Mouse (Mus musculus): ENCODE data around the gene Fubp1.

The Fubp1 gene

GRCm38 (mm10) chr3:152239592-152239991 lies 29.4 kb downstream of the Fubp1 start:
- no peak for DNase-seq

- DNase-seq, result no peak
These were observed 30.9 kb downstream of the Fubp1 start for GRCm38 (mm10) chr3:152241098-152241497.

- DNase-seq, result no peak
These were observed 33.1 kb downstream of the Fubp1 start for GRCm38 (mm10) chr3:152243304-152243703.

- no peak for DNase-seq
These were observed 35.2 kb downstream of the Fubp1 start for GRCm38 (mm10) chr3:152245273-152245910.

GRCm38 (mm10) chr3:152247708-152248107 lies 37.5 kb downstream of the Fubp1 start:
- DNase-seq, result no peak

- no peak for DNase-seq
These were observed 40.3 kb downstream of the Fubp1 start for GRCm38 (mm10) chr3:152250487-152250886.

GRCm38 (mm10) chr3:152257528-152257927 lies 47.3 kb downstream of the Fubp1 start:
- DNase-seq, result no peak

GRCm38 (mm10) chr3:152259409-152259808 lies 49.2 kb downstream of the Fubp1 start:
- peak; percentile 73 to 89 for DNase-seq

- DNase-seq, result no peak
These were observed 50.1 kb downstream of the Fubp1 start for GRCm38 (mm10) chr3:152260362-152260761.

- DNase-seq, result no peak
These were observed 51.2 kb downstream of the Fubp1 start for GRCm38 (mm10) chr3:152261436-152261835.

- DNase-seq, result peak; percentile 28 to 32
These were observed 51.7 kb downstream of the Fubp1 start for GRCm38 (mm10) chr3:152261948-152262347.

GRCm38 (mm10) chr3:152264374-152264773 lies 54.2 kb downstream of the Fubp1 start:
- DNase-seq, result no peak

GRCm38 (mm10) chr3:152264830-152265229 lies 54.6 kb downstream of the Fubp1 start:
- no peak for DNase-seq

- peak; percentile 75 to 87 for DNase-seq
These were observed 55.3 kb downstream of the Fubp1 start for GRCm38 (mm10) chr3:152265351-152266035.

GRCm38 (mm10) chr3:152266036-152266421 lies 55.8 kb downstream of the Fubp1 start, which contains the start of gene Nexn:
TSS of gene Nexn (minus strand) at chr3:152266350.
- DNase-seq, result peak in 1 of 2 experiments; percentile 14

GRCm38 (mm10) chr3:152268099-152268498 lies 57.9 kb downstream of the Fubp1 start:
- no peak for DNase-seq

GRCm38 (mm10) chr3:152271071-152271710 lies 61.0 kb downstream of the Fubp1 start:
- no peak for DNase-seq

GRCm38 (mm10) chr3:152271876-152272275 lies 61.7 kb downstream of the Fubp1 start:
- no peak for DNase-seq

- DNase-seq, result no peak
These were observed 62.9 kb downstream of the Fubp1 start for GRCm38 (mm10) chr3:152272974-152273685.

GRCm38 (mm10) chr3:152275008-152275407 lies 64.8 kb downstream of the Fubp1 start:
- no peak for DNase-seq

GRCm38 (mm10) chr3:152276935-152277334 lies 66.7 kb downstream of the Fubp1 start:
- DNase-seq, result no peak

GRCm38 (mm10) chr3:152277912-152278311 lies 67.7 kb downstream of the Fubp1 start:
- no peak for DNase-seq

GRCm38 (mm10) chr3:152278431-152278830 lies 68.2 kb downstream of the Fubp1 start:
- no peak for DNase-seq

All from kidney, postnatal 36 days (tissue).